Mouse (Mus musculus): ENCODE data around the gene Aqr.

Aqr gene

DNA sequence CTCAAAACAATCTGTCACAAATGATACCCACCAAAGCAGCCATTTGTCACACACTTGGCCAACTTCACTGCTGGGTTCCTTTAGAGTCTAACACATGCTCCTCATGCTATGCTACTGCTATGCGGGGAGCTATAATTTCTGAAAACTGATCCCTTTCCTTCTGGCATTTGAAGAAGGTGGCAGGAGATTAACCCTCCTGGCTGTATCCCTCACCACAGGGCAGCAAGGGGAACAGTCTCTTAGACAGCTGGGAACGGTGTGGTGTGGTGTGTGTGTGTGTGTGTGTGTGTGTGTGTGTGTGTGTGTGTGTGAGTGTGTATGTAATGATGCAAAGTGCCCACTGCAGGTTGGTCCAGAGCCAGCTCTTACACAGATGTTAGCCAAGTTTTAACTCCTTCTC lies 51.0 kb downstream of the Aqr start:
- no peak for DNase-seq (ENCODE audit: low spot score in 2 of 2)

DNA sequence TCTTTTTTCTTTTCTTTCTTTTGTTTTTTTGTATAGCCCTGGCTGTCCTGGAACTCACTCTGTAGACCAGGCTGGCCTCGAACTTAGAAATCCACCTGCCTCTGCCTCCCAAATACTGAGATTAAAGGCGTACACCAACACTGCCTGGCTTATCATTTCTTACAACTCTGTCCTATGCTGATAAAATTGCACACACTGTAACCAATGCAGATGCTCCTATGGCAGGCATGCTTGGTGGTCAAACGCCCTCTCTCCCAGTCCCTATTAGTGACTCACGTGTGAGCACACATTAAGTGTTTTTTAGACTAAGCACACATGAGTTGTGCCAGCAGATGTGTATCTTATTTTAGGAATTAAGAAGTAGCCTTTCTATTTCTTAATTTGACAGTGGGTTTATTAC lies 53.5 kb downstream of the Aqr start:
- DNase-seq (ENCODE audit: low spot score in 2 of 2), result no peak

DNA sequence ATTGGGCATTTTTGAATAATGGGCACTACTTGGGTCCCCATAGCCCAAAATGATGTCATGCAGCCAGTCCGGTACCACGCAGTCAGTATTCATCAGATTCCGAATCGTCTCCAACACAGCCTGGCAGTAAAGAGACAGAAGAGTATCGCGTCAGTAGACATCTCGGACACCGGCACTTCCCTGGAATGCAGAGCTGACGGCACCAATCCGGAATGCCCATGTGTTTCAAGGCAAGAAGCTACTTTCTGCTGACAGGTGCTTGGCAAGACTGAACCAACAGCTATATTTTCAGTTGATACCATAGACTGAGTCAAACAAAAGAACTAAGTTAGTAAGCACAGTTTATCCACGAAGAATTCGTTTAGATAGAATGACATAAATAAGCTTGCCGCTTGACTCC lies 56.2 kb downstream of the Aqr start:
- no peak for DNase-seq (ENCODE audit: low spot score in 2 of 2)

DNA sequence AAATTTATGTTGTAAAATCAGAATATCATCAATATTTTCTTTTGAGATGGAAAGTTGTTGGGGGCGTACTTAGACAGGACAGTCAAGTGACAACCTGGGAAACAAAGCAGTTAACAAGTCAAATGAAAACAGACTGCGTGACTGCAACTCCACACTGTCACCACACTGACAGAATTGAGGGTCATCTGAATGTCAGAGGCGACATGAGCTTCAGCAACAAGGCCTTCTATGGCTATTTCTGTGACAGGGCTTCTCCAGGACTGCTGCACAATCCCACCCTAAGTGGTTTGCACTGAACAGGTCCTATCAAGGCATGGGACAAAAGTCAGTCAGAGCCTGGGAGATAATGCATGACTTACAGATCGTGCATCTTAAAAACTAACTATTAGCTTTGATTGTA lies 63.5 kb downstream of the Aqr start:
- no peak for DNase-seq (ENCODE audit: low spot score in 2 of 2)

- no peak for DNase-seq (ENCODE audit: low spot score in 2 of 2)
These were observed 67.4 kb downstream of the Aqr start for GRCm38 (mm10) chr2:114119451-114119850.

GRCm38 (mm10) chr2:114117665-114118064 lies 69.2 kb downstream of the Aqr start:
- no peak for DNase-seq (ENCODE audit: low spot score in 2 of 2)

GRCm38 (mm10) chr2:114117235-114117634 lies 69.6 kb downstream of the Aqr start:
- no peak for DNase-seq (ENCODE audit: low spot score in 2 of 2)

DNA sequence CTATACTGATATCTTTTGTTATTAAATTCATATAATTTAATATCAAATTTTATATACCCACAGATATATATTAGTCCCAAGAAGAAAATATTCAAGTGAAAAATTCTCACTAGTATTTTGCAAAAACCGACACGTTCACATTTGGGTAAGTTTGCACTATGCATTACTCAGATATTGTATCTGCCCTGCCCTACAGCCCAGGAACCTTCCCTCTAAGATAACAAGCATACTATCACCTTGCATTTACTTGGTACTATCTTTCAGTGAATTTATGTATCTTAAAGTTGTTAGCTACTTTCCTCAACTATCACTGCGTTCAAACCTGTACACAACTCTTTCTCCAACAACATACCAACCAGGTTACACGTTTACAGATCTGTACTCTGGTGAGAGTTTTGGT lies 71.3 kb downstream of the Aqr start:
- no peak for DNase-seq (ENCODE audit: low spot score in 2 of 2)

DNA sequence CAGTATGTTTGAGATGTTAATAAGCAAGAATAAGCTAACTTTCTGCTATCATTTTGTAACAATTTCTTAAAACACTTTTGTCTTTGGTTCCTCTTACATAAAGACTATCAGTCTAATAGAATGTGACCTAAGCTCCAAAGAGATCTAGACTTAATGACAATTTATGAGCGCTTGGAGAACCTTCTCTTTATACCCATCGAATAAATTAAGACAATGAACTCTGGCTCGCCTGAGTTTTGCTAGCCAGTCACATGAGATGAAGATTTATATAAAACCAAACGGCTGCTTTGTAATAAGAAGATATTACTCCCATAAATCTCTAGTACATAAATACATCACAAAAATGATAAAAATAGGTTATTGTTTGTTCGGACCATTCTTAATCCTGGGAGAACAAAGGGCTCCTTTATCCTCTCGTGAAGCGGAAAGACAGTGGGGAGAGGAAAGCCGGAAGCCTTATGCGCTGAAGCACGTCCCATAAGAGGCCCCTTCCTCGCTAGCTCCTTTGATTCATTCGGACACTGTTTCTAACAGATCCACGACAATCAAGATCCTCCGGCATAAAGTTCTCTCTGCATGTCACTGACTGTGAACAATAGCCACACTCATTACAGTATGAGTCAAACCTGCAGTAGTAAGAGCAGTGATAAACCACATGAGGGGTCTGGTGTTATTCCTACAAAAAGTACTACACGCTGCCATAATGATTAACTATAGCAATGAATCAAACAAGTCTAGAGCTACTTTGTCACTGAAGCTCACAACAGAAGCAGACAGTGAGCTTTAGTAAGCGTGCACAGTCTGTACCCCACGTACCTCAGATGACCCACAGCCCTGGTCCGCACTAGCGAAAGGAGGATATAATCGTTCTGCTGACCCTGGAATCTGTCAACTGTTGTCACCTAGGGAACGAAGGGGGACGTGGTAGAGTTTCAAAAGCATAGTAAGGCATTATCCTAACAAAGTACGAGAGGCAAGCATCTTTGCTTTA lies 79.2 kb downstream of the Aqr start:
- no peak for DNase-seq (ENCODE audit: low spot score in 2 of 2)

GRCm38 (mm10) chr2:114106383-114106782 lies 80.4 kb downstream of the Aqr start:
- no peak for DNase-seq (ENCODE audit: low spot score in 2 of 2)

DNA sequence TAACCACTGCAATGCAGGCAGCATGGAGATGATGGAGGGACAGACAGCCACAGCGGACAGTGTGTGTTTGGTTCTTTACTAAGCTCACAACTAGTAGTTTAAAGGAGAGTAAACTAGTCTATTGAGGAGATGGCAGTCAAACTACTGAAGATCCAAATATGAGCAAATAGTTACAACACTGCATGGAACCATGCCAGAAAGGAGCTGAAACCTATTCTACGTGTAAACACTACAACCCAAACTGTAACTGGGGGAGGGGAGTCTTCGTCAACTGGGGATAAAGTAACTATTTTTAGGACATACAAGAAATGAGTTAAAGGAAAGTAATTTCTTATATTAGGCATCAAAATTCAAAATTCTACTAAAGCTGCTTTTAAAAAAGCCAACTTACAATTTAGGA lies 84.4 kb downstream of the Aqr start:
- DNase-seq (ENCODE audit: low spot score in 2 of 2), result no peak

DNA sequence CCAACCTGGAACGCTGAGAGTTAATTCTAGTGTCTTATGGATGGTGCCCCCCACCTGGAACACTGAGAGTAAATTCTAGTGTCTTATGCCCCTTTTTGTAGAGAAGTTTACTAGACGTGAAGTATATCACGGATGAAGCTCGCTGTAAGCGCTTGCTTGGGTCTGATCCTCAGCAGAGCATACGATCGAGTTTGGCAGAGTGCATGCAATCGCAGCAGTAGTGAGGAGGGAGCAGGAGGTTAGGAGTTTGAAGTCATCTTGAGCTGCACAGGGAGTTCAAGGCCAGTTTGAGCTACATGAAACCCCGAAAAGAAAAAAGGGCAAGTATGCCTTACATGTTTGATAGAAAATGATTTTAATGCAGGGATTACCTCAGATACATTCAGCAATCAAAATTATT lies 86.0 kb downstream of the Aqr start:
- no peak for DNase-seq (ENCODE audit: low spot score in 2 of 2)

- no peak for DNase-seq (ENCODE audit: low spot score in 2 of 2)
These were observed 87.0 kb downstream of the Aqr start for GRCm38 (mm10) chr2:114099816-114100215.

- no peak for DNase-seq (ENCODE audit: low spot score in 2 of 2)
These were observed 87.7 kb downstream of the Aqr start for GRCm38 (mm10) chr2:114099109-114099508.

- no peak for DNase-seq (ENCODE audit: low spot score in 2 of 2)
These were observed 89.2 kb downstream of the Aqr start for GRCm38 (mm10) chr2:114097627-114098026.

GRCm38 (mm10) chr2:114096570-114096969 lies 90.3 kb downstream of the Aqr start:
- no peak for DNase-seq (ENCODE audit: low spot score in 2 of 2)

- DNase-seq (ENCODE audit: low spot score in 2 of 2), result peak in 1 of 2 experiments; percentile 43
These were observed 91.5 kb downstream of the Aqr start for GRCm38 (mm10) chr2:114095348-114095747.

DNA sequence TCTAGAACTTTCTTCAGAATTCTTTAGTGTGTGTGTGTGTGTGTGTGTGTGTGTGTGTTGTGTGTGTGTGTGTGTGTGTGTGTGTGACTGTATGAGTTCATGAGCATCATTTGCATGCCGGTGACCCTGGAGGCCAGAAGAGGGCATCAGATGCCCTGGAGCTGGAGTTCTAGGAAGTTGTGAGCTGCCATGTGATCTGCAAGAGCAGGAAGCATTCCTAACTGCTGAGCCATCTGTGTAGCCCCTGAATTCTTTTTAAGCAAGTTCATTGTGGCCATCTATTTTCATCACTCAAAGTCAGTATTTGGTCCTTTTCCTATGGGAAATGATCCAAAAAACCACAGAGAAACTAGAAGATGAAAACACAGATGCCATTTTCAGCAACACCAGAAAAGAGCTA lies 92.1 kb downstream of the Aqr start:
- DNase-seq (ENCODE audit: low spot score in 2 of 2), result no peak

DNA sequence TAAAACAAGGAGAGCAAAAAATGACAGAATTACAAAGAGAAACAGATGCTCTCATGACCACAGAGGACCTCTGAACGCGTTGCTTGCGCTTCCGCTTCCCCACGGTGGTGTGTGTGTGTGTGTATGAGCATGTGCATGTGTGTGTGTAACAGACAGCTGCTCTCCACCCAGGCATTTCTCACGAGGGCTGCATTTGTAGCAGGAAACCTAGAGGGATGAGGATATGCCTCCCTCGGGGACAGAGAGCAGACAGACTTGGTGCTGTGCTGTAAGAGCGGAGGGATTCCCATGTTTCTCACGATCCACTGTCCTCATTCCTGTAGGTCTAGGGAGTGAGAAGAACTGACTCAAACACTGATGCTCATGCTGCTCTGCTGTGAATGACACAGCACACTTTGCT lies 93.2 kb downstream of the Aqr start:
- no peak for DNase-seq (ENCODE audit: low spot score in 2 of 2)

DNA sequence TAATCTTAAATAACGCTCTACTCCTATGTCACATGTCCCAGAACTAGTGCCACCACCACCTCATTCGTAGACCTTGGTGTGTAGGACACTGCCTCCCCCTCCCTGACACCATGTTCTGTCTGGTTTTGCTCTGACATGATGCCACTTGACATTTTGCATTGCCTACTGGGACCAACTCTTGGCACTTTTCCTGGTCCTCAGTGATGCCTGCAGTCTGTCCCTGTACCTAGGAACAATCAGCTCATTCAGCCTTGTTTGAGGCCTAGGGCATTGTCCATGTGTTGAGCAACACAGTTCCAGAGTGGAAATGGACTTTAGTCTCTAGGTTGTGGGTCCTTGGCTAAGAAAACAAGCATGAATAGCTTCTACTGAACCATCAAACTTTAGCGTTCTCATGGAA lies 97.0 kb downstream of the Aqr start:
- DNase-seq (ENCODE audit: low spot score in 2 of 2), result no peak

- DNase-seq (ENCODE audit: low spot score in 2 of 2), result no peak
These were observed 99.6 kb downstream of the Aqr start for GRCm38 (mm10) chr2:114087271-114087670.

DNA sequence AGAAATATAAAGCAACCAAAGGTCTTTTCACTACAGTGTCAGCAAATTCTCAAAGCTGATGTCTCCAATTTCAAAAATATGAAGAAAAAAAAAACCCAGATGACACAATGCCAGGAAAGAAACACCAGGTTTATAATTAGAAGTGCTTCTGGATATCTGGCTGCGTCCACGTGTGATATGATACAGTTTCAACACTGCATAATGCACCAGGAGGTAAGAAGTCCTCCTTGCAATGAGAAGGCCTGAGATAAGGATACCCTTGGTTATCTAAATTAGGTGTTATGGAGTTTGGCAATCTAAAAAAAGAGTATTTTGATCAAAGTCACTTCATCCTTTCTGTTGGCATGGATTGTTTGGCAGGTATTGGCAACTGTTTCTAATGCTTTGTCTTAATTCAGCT lies 114.9 kb downstream of the Aqr start:
- DNase-seq (ENCODE audit: low spot score in 2 of 2), result no peak

DNA sequence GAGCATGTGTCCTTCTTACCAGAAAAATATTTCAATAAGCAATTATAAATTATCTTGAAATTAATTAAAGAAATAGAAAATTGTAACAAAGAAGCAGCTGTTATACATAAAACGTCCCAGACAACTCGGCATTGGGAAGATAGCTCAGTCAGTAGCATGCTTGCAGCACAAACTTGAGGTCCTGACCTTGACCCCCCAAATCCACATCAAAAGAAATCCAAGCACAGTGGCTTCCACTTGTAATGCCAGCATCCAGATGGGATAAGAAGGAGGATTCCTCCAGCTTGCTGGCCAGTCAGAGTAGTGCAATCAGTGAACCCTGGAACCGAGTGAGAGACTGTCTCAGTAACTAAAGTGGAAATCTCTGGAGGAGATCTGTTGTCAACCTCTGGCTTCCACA lies 120.6 kb downstream of the Aqr start:
- DNase-seq (ENCODE audit: low spot score in 2 of 2), result no peak

- DNase-seq (ENCODE audit: low spot score in 2 of 2), result no peak
These were observed 122.8 kb downstream of the Aqr start for GRCm38 (mm10) chr2:114064004-114064403.
